Mouse (Mus musculus) CH12F3 (cell line): Measurements from ENCODE around the gene U2af1l4.

ENCODE experiments used
- in situ Hi-C: fragments of 300-500 bp; cut with MboI; formaldehyde crosslinking; loops from 2 replicates; pipeline ENCODE4 v1.14.3; 2020; ENCODE audit warnings: low sequenced_read_pairs

The U2af1l4 gene

DNA sequence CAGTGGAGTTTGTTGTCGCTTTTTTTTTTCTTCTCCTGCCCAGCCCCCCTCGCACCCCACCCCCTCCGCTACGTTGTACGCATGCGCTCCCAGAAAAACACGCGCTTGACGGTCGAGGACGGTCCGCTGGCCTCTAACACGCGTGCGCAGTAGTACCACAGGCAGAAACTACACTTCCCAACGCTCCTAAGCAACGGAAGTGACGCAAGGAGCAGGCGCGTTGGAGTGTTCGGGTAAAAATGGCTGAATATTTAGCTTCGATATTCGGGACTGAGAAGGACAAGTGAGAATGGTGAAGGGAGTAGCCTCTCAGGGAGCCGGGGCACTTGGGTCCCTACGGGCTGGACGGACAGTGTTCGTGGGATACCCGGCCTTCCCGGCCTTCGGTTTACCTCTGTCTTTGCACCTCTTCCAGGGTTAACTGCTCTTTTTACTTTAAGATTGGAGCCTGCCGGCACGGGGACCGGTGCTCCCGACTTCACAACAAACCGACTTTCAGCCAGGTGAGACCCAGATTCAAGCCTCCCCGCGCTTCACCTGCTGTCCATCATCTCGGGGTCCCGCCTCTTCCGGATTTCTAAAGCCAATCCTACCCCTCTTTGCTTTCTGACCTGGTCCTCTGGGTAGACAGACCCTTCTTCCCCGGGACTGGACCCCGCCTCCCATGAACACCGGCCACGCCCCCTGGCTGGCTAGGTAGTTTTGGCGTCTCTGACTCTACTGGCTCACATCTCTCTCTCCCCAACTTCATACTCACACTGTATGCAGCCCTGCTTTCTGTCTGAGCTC lies at the start of gene U2af1l4, which contains the start of the genes Gm49396 and Psenen:
Gene U2af1l4, plus strand, starts transcription at position 185 of the 789 bp plus-strand sequence.
Gene Gm49396, plus strand, starts transcription at position 228 of the 789 bp plus-strand sequence.
Gene Psenen, minus strand, starts transcription at position 511 of the 789 bp plus-strand sequence.
- in situ Hi-C loops: no loop called here

DNA sequence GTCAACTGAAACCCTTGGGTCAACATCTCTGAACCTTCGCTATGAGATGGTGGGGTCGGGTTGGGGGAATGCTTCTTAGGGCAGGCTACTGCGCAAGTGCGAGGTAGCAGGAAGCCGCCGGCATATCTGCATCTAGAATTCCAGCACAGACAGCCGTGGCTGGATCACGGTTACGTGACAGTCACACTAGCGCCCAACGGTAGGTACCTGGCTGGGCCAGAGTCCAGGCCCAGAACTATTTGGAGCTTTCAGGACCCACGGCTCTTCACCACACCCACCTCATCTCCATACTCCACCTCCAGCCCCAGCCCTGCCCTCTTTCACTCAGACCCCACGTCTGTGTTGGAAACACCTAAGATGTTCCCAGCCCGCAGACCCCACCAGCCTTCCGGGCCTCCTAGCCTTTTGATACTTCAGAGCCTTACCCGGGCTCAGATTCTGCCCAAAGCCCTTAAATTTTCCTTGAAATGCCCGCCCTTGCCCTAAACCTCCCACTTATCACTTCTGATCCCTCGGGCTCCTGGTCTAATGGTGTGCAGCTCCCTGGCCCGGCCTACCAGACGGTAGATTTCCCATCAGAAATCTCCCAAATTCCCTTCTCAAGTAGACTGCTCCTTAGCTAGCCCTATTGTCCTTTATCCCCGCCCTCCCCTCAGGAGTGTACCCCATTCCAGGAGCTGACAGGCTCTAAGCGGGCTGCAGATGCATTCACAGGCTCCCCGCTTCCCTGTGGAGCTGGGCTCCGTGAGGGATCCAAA lies 47.9 kb upstream of the U2af1l4 start:
- in situ Hi-C loops: no loop called here

DNA sequence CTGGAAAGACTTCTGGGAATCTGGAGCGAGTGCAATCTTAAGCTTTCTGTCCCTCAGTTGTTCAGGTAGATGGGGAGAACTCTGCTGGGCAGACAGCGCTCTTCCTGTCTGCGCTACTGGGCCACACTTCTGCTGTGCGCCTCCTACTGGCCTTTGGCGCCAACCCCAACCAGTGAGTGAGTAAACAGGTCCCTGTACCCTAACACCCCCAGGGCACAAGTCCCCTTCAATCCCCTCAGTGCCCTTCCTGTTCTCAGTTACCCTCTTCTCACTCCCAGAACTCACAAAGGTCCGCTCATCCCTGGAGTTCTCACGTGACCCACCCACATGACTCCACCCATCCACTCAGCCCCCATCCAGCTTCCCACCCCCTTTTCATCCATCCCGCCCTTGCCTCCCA lies 44.8 kb upstream of the U2af1l4 start:
- in situ Hi-C loops: no loop called here

DNA sequence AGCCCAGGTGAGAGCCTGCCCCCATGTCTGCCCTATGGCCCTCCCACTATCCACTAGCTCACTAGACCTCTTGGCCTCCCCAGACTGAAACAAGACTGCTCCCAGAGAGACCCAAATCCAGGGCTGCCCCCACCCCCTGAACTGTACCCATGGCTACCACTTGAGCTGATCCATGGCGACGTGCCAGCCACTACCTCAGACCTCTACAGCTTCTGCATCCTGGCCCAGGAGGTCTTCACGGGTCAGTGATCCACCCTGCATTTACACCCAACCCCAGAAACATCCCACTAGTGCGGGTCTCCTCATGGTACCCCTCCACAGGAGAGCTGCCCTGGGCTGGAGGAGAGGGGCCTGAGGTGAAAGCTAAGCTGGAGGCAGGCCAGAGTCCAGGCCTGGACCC lies 42.7 kb upstream of the U2af1l4 start:
- in situ Hi-C loops: no loop called here

DNA sequence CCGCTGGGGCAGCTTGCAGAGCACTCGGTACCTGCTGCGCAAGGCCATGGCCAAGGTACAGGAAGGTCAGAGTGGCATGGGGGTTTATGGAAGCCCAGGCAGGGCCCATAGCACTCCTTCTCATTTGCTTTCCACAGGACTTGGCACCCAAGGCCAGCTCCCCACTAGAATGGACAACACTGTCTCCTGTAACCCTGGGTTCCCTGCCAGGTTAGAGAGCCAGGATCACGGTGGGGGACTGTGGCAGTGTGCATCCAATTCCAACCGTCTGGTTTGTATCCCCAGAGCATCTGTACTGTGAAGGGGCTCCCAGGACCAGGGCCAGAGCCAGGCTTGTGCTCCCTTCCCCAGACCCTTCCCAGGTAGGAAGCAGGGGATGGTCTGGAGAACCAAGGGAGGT lies 42.2 kb upstream of the U2af1l4 start:
- in situ Hi-C loops: no loop called here

DNA sequence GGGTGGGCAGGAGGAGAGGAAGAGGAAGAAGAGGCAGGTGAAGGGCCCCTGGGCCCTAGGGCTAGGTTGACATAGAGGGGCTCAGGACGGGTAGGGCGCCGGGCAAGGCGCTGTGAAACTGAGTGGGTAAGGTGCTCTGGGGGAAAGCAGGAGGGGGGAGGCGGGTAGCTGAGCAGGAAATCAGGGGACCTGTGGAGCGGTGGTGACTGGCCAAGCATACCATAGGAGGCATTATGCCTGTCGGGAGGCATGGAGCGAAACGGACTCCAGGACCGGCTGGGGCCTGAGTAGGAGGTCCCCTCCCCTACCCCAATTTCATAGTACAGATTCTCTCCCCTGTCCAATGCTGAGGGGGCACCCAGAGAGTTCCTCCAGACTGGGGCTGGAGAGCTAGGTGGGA lies 40.2 kb upstream of the U2af1l4 start:
- in situ Hi-C loops: no loop called here

DNA sequence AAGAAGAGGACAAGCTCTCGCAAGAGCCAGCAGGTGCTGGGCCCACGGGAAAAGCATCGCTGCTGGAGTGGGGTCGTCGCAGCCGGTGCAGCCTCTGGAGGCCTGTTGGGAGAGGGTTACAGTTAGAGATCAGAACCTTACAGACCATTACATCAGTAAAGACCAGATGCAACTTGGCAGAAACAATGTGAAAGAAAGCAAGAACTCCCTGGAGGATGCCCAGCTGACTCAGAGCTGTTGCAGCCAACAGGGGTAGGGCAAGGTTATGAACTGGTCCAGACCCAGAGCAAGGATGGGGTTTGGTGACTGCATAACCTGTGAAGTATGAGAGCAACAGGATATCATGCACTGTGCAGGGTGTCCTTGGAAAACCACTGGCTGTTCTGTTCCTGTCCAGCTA lies 38.6 kb upstream of the U2af1l4 start:
- in situ Hi-C loops: no loop called here

DNA sequence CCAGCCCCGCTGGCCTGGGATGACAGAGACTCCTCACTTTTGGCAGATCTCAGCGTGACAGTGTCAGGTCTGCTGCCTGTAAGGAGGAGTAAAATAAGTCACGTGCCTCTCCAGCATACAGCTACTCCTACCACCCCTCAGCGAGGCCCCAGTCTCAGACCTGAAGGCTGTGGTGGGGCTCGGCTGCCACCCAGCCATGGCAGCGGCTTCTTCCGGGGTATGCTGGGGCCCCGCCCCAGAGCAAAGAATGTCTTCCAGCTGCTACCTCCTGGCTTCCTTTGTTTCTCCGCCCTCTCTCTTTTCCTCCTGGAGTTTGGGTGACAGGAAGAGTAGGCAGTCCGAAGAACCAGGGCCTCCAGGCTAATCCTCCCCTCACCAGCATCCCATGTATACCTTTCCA lies 37.1 kb upstream of the U2af1l4 start:
- in situ Hi-C loops: no loop called here

DNA sequence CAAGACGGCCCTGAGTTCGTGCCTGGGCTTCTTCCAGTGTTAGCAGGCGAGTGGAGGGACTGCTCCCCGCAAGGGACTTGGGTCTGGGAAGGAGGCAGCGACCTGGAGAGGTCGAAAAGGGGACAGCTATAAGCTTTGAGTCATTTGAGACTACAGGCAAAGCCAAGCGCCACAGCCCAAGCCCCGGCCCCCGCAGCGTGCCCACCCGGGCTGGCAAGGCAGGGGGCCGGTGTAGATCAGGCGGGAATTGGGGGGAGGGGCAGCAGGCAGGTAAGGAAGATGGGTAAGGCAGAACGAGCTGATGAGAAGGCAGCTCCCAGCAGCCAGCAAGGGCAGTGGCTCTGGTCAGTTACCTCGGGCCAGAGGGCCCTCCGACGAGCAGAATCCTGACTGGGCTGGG lies 36.7 kb upstream of the U2af1l4 start:
- in situ Hi-C loops: no loop called here

DNA sequence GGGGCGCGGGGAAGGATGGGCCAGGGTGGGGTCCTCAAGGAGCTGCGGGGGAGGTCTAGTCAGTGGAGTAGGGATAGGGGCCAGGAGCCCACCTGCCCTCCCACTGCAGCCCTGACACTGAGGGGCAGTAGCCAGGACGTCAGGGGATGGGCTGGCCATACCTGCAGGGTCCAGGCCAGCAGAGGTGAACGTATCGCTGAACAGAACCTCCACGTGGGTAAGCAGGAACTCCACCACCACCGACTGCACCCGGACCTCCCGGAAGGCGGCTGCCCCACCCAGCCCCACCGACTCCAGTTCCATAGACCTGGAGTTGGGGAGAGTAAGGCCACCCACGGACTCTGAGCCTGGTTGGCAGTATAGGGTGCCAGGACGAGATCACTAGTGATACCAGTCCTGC lies 36.1 kb upstream of the U2af1l4 start:
- in situ Hi-C loops: no loop called here

DNA sequence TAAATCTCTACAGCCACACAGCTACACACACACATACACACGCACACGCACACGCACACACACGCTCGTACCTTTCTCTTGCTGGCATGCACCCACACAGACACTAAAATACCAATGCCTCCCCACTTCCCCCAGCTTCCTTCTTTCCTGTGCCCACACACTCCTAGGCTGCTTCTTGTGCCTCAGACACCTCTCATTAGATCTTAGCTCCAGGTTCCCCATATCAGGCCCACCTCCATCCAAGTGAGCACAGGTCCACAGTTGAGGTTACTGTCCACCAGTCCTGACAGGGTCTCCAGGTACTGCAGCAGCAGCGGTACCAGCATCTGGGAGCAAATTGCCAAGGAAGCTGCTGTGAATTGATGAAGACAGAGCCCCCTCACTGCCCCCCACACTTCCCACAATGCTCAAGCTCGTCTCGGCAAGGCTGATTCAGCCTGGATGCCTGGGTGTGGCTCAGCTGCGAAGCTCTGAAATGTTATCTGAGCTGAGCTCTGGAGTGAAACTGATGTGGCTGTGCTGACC lies 31.7 kb upstream of the U2af1l4 start:
- in situ Hi-C loops: no loop called here

DNA sequence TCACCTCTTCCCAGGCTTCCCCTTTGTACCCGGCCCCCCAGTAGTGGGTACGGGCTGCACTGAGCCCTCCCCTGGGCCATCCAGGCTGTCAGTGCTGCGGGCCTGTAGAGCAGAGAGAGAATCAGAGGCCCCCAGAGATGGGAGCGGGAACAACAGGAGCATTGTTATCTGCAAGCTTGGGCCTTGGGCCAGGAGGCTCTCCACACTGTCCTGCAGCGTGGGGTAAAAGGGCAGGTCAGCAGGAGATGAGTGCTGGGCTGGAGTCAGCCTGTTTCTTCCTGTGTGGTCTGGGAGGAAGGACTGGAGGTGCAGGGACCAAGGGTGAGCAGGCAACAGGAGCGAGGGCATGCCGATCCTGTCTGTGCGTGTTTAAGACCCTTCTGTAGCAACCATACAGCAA lies 30.2 kb upstream of the U2af1l4 start:
- in situ Hi-C loops: no loop called here

DNA sequence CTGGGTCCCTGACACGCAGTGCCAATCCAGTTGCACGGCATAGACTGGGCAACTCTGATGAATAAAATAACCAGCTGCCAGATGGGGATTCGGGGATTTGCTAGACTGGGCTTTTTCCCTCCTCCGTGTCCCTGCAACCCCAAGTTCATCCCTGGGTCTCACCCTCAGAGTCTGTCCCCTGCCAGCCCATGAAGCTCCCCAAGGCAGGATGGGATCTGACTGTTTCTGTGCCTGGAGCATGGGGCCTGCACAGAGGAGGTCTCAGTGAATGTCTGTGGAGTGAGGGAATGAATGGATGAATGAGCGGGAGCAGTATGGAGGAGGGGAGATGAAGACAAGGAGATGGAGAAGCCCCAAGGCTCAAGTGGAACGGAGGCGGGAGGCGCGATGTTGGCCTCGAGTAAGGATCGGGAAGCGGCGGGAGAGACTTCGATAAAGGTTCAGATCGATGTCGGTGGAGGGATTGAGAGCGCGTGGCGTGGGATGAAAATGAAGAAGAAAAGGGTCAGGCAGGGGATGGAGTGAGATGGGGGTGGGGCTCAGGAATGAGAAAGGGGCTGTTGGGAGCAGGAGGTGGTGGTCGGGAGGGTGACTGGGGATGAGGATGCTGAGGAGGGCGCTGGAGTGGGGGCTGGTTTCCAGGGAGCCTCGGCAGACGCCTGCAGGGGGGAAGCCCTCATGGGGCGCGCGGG lies 29.0 kb upstream of the U2af1l4 start:
- in situ Hi-C loops: no loop called here

DNA sequence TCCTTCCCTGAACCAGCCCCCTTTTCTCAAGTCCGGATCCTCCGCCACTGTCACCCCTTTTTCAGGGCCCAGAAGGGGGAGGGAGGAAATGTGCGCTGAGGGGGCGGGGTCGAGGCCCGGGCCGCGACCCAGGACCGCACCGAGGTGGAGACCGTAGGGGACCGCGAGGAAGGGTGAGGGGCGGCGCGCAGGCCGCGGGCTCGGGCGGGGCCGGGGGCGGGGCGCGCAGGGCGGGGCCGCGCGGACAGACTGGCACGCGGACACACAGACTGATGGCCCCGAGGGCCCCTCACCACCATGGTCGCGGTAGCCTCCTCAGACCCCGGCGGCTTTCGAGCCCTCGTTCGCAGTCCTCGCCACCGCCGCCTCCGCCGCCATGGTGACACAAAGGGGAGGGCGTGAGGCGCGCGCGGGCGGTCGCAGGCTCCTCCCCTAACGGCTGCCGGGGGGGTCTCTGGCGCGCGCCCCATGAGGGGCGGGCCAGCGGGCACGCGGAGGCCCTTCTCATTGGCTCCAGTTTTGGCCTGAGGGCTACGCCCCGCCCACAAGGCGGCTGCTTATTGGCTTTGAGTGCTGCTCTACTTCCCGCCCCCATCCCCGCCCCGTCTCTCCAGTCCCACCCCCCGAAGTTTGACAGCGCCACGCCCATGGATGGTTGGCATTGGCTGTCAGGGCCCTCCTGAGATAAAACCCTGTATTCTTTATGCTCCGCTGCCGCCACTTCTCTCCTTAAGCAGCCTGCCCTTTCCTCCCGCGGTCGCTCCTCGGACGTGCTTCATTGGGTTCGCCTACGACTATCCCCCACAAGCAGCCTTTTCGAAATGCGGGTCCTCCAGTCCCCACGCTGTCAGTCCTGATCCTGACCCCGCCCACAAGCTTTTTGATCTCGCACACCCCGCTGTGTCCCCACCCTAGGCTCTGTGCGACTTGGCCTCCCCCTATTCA lies 28.2 kb upstream of the U2af1l4 start, which contains the start of gene Arhgap33:
Gene Arhgap33, minus strand, starts transcription at position 428 of the 945 bp plus-strand sequence.
- in situ Hi-C loops: no loop called here

DNA sequence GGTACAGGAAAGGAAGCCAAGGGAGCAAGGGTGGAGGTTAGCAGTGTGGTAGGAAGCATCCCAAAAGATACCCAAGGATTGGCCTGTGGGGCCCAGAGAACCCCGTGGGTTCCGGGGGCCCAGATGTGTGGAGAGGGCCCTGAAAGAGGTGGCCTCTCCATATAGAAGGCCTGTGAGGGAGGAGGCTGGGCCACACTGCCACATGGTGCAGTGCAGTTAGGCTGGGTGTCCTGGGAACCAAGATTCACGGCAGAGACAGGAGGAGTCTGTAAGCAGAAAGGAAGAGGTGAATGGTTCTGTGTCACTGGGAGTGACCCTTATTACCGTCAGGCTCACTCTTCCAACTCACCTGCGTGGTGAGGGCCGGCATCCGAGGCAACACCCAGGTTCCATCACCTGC lies 22.5 kb upstream of the U2af1l4 start:
- in situ Hi-C loops: no loop called here

DNA sequence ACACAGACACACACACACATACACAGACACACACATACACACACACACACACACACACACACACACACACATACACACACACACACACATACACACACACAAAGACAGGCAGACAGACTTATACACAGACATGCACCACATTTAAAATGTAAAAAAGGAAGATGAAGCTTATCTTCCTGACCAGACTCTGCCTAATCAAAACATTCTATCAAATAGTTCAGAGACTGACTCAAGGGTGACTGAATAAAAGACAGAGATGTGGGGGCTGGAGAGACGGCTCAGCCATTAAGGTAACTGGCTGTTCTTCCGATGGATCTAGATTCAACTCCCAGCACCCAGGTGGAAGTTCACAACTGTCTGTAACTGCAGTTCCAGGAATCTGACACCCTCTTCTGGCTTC lies 18.8 kb upstream of the U2af1l4 start:
- in situ Hi-C loops: no loop called here

DNA sequence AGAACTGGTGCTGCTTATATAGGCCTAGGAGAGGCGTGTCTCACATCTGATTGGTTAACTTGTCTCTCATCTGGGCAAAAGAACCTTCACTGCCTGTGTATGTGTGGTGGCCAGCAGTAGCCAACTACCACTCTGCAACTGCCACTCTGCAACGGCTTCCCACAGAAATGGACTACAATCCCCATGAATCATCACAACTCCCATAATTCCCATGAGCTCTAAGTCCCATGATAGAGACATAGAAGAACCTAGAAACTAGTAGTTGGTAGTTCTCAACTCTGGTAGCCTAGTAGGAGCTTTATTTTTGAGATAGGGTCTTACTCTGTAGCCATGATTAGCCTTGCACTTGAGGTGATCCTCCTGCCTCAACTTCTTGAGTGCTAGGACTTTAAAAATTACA lies 13.2 kb upstream of the U2af1l4 start:
- in situ Hi-C loops: no loop called here

DNA sequence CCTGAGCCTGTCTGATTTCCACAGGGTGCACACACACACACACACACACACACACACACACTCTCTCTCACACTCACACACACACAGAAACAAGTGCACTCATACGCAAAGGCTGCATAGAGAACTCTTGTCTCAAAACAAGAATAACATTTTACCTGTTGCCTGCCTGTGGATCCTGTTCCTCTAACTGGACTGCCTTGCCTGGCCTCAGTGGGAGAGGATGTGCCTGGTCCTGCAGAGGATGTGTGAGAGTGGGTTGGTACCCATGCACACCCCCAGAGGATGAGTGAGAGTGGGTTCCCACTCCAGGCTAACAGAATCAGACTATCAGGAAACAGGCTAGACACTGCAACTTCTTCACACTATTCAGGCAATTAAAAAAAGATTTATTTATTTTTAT lies 12.5 kb upstream of the U2af1l4 start:
- in situ Hi-C loops: no loop called here

DNA sequence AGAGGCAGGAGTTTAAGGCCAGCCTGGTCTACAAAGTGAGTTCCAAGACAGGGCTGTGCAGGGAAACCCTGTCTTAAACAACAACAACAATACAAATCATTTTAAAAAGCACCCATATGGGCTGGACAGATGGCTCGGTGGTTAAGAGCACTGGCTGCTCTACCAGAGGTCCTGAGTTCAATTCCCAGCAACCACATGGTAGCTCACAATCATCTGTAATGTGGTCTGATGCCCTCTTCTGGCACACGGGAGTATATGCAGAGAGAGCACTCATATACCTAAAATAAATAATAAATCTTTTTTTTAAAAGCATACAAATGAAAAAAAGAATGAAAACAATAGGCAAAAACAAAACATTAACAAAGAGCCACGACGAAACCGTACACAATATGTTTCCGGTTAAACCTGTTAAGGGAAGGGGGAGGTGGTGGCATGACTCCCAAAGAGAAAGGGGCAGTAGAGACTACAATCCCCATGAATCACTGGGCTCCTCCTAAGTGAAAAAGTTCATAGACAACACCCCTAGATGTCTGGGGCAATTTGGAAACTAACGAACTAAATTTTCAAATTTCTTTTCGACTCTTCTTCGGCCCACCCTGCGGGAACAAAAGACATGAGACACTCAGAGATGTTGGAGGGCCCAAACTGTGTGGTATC lies 11.5 kb upstream of the U2af1l4 start:
- in situ Hi-C loops: no loop called here
